Mouse (Mus musculus) myocyte (in vitro differentiated cells): ENCODE results near the gene Kcnk7.
A peak's percentile ranks its signal among the peaks of the same experiment; 100 is the strongest.

Source experiments
- E2F4 ChIP-seq: IDR thresholded peaks from one replicate; pipeline ENCODE4 v1.6.1; 2011; ENCODE audit warnings: mild to moderate bottlenecking, control low read depth, moderate library complexity; ENCODE audit not compliant: insufficient read depth
- USF1 ChIP-seq: IDR thresholded peaks from one replicate; pipeline ENCODE4 v1.6.1; 2011; ENCODE audit warnings: low read depth, mild to moderate bottlenecking, control low read depth, moderate library complexity

GRCm38 (mm10) chr19:5662981-5663913 lies 40.9 kb upstream of the Kcnk7 start, which contains the start of gene Sipa1:
- TF ChIP-seq USF1 (no peak), E2F4 (peak; percentile 30)
